ENCODE assay signal across 8 mouse cellular contexts in genomic region chr13:3633895-3634811, GRCm38 (mm10). TPM values are rescaled to one million over a fixed set of nuclear protein-coding genes. Genes with fewer than 3 reads are reported as not detected.
A peak's percentile ranks its signal among the peaks of the same experiment; 100 is the strongest.
DNase-seq lines count a peak whose midpoint lies in the region; ATAC-seq and TF ChIP-seq lines count a peak whose summit lies in the region.

Gene Asb13 (plus strand): TSS chr13:3634032.

- under 1% methylated on average over 47 of the region's 47 CpGs for WGBS in forebrain, embryonic 11.5 days
- WGBS in heart, embryonic 15.5 days, result under 1% methylated on average over 47 of the region's 47 CpGs
- WGBS in liver, embryonic 14.5 days (ENCODE audit: insufficient replicate concordance), result 2% methylated on average over 47 of the region's 47 CpGs
- under 1% methylated on average over 47 of the region's 47 CpGs for WGBS in stomach, embryonic 15.5 days

- H3K4me1 ChIP-seq in forebrain, embryonic 11.5 days (replicated peaks; ENCODE audit: control insufficient read depth, insufficient read depth, low read length), result no peaks in the 10 kb centered on the region
- peaks cover 7% of the 10 kb centered on the region for H3K4me1 ChIP-seq in heart, embryonic 15.5 days (replicated peaks)
- H3K4me1 ChIP-seq in liver, embryonic 14.5 days (replicated peaks; ENCODE audit: control insufficient read depth in 2 of 2, insufficient read depth in 2 of 2, low read length in 1 of 2), result peaks cover 0 to 8% of the 10 kb centered on the region in 2 experiments; a peak in 1 of 4 replicates
- H3K4me1 ChIP-seq in stomach, embryonic 15.5 days, result no peaks in the 10 kb centered on the region

- ATAC-seq in CD4-positive, CD25-positive, alpha-beta regulatory T cell, adult 4 months, result peak; percentile 88
- peak; percentile 96 for ATAC-seq in forebrain, embryonic 11.5 days (replicated peaks; ENCODE audit: low FRiP score)
- peak; percentile 92 for ATAC-seq in heart, embryonic 15.5 days (replicated peaks; ENCODE audit: insufficient number of reproducible peaks, insufficient read depth, low FRiP score, low read depth)
- ATAC-seq in liver, embryonic 14.5 days (ENCODE audit: insufficient read depth), result peak; percentile 86
- ATAC-seq in stomach, embryonic 15.5 days (ENCODE audit: insufficient read depth, low FRiP score, low read depth), result peak; percentile 96

- peak; percentile 27; the same call in 1 of the 2 replicates for TF ChIP-seq CTCF in liver, embryonic 14.5 days (IDR thresholded peaks at IDR 0.05; ENCODE audit: low read depth)

- no peaks in the 10 kb centered on the region for H3K36me3 ChIP-seq in forebrain, embryonic 11.5 days (ENCODE audit: control insufficient read depth, insufficient read depth, low read length)
- no peaks in the 10 kb centered on the region for H3K36me3 ChIP-seq in heart, embryonic 15.5 days
- no peaks in the 10 kb centered on the region for H3K36me3 ChIP-seq in liver, embryonic 14.5 days (replicated peaks; ENCODE audit: control insufficient read depth, insufficient read depth, low read depth)
- no peaks in the 10 kb centered on the region for H3K36me3 ChIP-seq in stomach, embryonic 15.5 days

- TF ChIP-seq EP300 in liver, embryonic 14.5 days (IDR thresholded peaks at IDR 0.05; ENCODE audit: low read depth), result no peak

- H3K27ac ChIP-seq in forebrain, embryonic 11.5 days (ENCODE audit: low read depth, low read length), result no peak within 1 kb of the TSS
- peak within 1 kb of the TSS; percentile 9; the same call in 1 of the 2 replicates for H3K27ac ChIP-seq in heart, embryonic 15.5 days
- H3K27ac ChIP-seq in liver, embryonic 14.5 days, result no peak within 1 kb of the TSS
- no peak within 1 kb of the TSS; the same call in 1 of the 2 replicates for H3K27ac ChIP-seq in stomach, embryonic 15.5 days

- no peaks in the 10 kb centered on the region for H3K27me3 ChIP-seq in forebrain, embryonic 11.5 days (ENCODE audit: control insufficient read depth, insufficient read depth, low read length)
- no peaks in the 10 kb centered on the region for H3K27me3 ChIP-seq in heart, embryonic 15.5 days
- no peaks in the 10 kb centered on the region for H3K27me3 ChIP-seq in liver, embryonic 14.5 days (ENCODE audit: control insufficient read depth, insufficient read depth, low read length)
- no peaks in the 10 kb centered on the region for H3K27me3 ChIP-seq in stomach, embryonic 15.5 days (replicated peaks)

- H3K9ac ChIP-seq in forebrain, embryonic 11.5 days (ENCODE audit: low read length), result peak within 1 kb of the TSS; percentile 76
- peak within 1 kb of the TSS; percentile 69 for H3K9ac ChIP-seq in heart, embryonic 15.5 days
- H3K9ac ChIP-seq in liver, embryonic 14.5 days (replicated peaks), result peak within 1 kb of the TSS; percentile 36
- peak within 1 kb of the TSS; percentile 71 for H3K9ac ChIP-seq in stomach, embryonic 15.5 days

- no peaks in the 10 kb centered on the region; the same call in 1 of the 2 replicates for H3K9me3 ChIP-seq in forebrain, embryonic 11.5 days (ENCODE audit: control insufficient read depth, low read length)
- no peaks in the 10 kb centered on the region for H3K9me3 ChIP-seq in heart, embryonic 15.5 days (replicated peaks)
- H3K9me3 ChIP-seq in liver, embryonic 14.5 days (ENCODE audit: control insufficient read depth, low read length), result no peaks in the 10 kb centered on the region
- no peaks in the 10 kb centered on the region for H3K9me3 ChIP-seq in stomach, embryonic 15.5 days

- peak within 1 kb of the TSS; percentile 62 for H3K4me2 ChIP-seq in forebrain, embryonic 11.5 days (ENCODE audit: low read depth, low read length, severe bottlenecking)
- H3K4me2 ChIP-seq in heart, embryonic 15.5 days, result peak within 1 kb of the TSS; percentile 89
- peak within 1 kb of the TSS; percentile 57 for H3K4me2 ChIP-seq in liver, embryonic 14.5 days (ENCODE audit: low read depth)
- peak within 1 kb of the TSS; percentile 86 for H3K4me2 ChIP-seq in stomach, embryonic 15.5 days

- H3K4me3 ChIP-seq in forebrain, embryonic 11.5 days (ENCODE audit: low read depth, low read length), result peak within 1 kb of the TSS; percentile 57
- peak within 1 kb of the TSS; percentile 77 for H3K4me3 ChIP-seq in heart, embryonic 15.5 days
- H3K4me3 ChIP-seq in liver, embryonic 14.5 days (ENCODE audit: insufficient read depth in 1 of 2, low read depth in 2 of 2, low read length in 2 of 2), result peak within 1 kb of the TSS; percentile 49 to 61
- H3K4me3 ChIP-seq in stomach, embryonic 15.5 days (replicated peaks), result peak within 1 kb of the TSS; percentile 70

- DNase-seq in c-Kit-positive CD71-positive TER-119-negative erythroid progenitor cells, embryonic 14.5 days (ENCODE audit: low read depth), result peak; percentile 66
- DNase-seq in forebrain, embryonic 11.5 days (ENCODE audit: low spot score), result peak; percentile 86
- peak; percentile 88 to 94 for DNase-seq in kidney, postnatal 25 days
- peak in 2 of 3 experiments; percentile 42 to 51 for DNase-seq in liver, embryonic 14.5 days (ENCODE audit: low read depth in 3 of 3, low spot score in 3 of 3)
- peak; percentile 74 for DNase-seq in neural tube, embryonic 10.5 days (ENCODE audit: extremely low spot score, low spot score)

RNA-seq across cellular contexts. Expression of gene Asb13, which starts in this region (rescaled TPM):
- 10 to 100 TPM; 24.9 to 35.4 TPM for polyA plus RNA-seq in CD4-positive, CD25-positive, alpha-beta regulatory T cell, adult 4 months (2017; shearing (Covaris generic))
- polyA plus RNA-seq in forebrain, embryonic 11.5 days (2014; fragmentation: Nextera tagmentation; extraction: Ambion mirVana), result 12.1 and 15.0 TPM in 2 replicates
- polyA plus RNA-seq in heart, embryonic 15.5 days (2015; fragmentation: Nextera tagmentation; extraction: Ambion mirVana), result 4.7 and 6.4 TPM in 2 replicates
- polyA plus RNA-seq in liver, embryonic 14.5 days (2012; rRNA removed), result 2.3 TPM in 2 replicates
- 1.6 and 1.7 TPM in 2 replicates for polyA plus RNA-seq in liver, embryonic 14.5 days (2014; fragmentation: Nextera tagmentation; extraction: Ambion mirVana)
- 10.8 and 14.1 TPM in 2 replicates for polyA plus RNA-seq in stomach, embryonic 15.5 days (2015; fragmentation: Nextera tagmentation; extraction: Ambion mirVana)
